Mouse (Mus musculus) liver, embryonic 11.5 days (tissue): ENCODE measurements around the gene Socs3. TPM values are rescaled to one million over a fixed set of nuclear protein-coding genes. Genes with fewer than 3 reads are reported as not detected.

ENCODE experiments used
- ATAC-seq: fragments of 200-750 bp; cut with Nextera tagmentation; replicated peaks from 2 replicates; pipeline ENCODE4 v1.8.0; 2017; ENCODE audit warnings: moderate number of reproducible peaks, mild to moderate bottlenecking, moderate TSS enrichment, moderate library complexity; ENCODE audit not compliant: low FRiP score
- DNase-seq: peaks from one replicate; pipeline ENCODE4 v3.0.0-alpha.2; 2017; ENCODE audit warnings: low spot score
- H3K27ac ChIP-seq: fragments of 300-500 bp; sonication (generic); 2 replicates; pipeline ENCODE4 v1.5.1; 2014; ENCODE audit warnings: mild to moderate bottlenecking, low read depth, low read length, control low read depth
- H3K27me3 ChIP-seq: fragments of 300-500 bp; sonication (generic); replicated peaks from 2 replicates; pipeline ENCODE4 v1.6.1; 2014; ENCODE audit warnings: low read length, mixed read lengths; ENCODE audit not compliant: control insufficient read depth, insufficient read depth
- H3K36me3 ChIP-seq: fragments of 300-500 bp; sonication (generic); 2 replicates; pipeline ENCODE4 v1.6.1; 2014; ENCODE audit warnings: mild to moderate bottlenecking, low read length, moderate library complexity, mixed read lengths; ENCODE audit not compliant: control insufficient read depth, insufficient read depth
- H3K4me1 ChIP-seq: fragments of 300-500 bp; sonication (generic); replicated peaks from 2 replicates; pipeline ENCODE4 v1.6.1; 2014; ENCODE audit warnings: low read length, mixed read lengths; ENCODE audit not compliant: control insufficient read depth, insufficient read depth
- H3K4me2 ChIP-seq: fragments of 300-500 bp; sonication (generic); 2 replicates; pipeline ENCODE4 v1.6.1; 2014; ENCODE audit warnings: mild to moderate bottlenecking, control low read depth, moderate library complexity
- H3K4me3 ChIP-seq: fragments of 300-500 bp; sonication (generic); 2 replicates; pipeline ENCODE4 v1.5.1; 2014; ENCODE audit warnings: low read depth, low read length, control low read depth
- H3K9ac ChIP-seq: fragments of 300-500 bp; sonication (generic); 2 replicates; pipeline ENCODE4 v1.6.1; 2014; ENCODE audit warnings: low read depth, low read length, control low read depth
- H3K9me3 ChIP-seq: fragments of 300-500 bp; sonication (generic); 2 replicates; pipeline ENCODE4 v1.6.1; 2016; ENCODE audit warnings: low read length, inconsistent platforms, mixed read lengths; ENCODE audit not compliant: control insufficient read depth
- WGBS: fragments of 180-500 bp; shearing (Covaris S2); extraction: QIAGEN DNeasy Blood & Tissue Kit; methylation state at CpG from one replicate; pipeline ENCODE4 v1.1.7; 2014; 5-methylcytosine and 5-hydroxymethylcytosine counted together
- polyA plus RNA-seq: library from polyadenylated mRNA; unstranded; fragments of >200 nt; fragmentation: Nextera tagmentation; extraction: Ambion mirVana; gene quantifications from 2 replicates; pipeline ENCODE4 v1.2.1, GENCODE M21; 2014

Socs3 gene
- polyA plus RNA-seq, 1 experiment from 2014 or later: 3.7 TPM

DNA sequence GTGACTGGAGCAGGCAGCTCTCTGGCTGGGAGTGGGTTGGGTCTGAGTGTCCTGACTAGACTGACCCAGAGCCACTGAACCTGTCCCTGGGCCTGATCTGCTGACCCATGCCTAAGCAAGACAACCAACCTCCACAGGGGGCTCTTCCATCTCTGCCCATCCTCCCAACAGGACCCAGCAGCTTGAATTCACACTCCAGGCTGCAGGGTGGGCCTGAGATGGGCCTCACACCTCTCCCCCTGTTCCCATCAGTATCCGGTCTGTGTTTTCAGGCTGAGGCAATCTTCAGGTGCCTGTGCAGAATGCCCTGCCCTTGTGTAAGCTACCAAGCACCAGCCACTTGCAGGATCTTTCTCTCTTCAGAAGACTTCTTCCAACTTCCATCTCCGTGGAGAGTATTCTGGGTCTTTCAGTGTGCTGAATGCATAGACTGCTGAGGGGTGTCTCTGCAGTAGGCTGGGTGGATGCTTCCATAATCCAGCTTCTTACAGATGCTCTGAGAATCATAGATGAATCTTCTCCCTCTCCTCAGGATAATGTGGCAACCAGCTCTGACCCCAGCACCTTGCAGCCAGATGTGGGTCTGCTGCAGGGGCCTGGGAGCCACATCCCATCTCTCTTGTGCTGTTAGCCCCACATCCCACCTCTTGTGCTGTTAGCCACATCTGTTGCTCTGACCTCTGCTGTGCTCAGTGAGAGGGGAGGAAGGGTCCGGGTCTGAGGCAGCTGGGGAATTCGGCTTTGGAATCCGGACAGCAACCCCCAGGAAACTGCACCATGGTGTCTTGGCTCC is 35.1 kb downstream of the Socs3 start:
- no peak for ATAC-seq
- H3K27me3 ChIP-seq: peaks cover 24% of the 10 kb centered on the region
- H3K4me2 ChIP-seq: no peak overlapping the region
- WGBS: 53% methylated on average over 5 of the region's 5 CpGs
- DNase-seq: no peak
- no peak overlapping the region for H3K9ac ChIP-seq
- no peaks in the 10 kb centered on the region for H3K36me3 ChIP-seq
- H3K9me3 ChIP-seq: no peaks in the 10 kb centered on the region
- H3K27ac ChIP-seq: 0 out of 2 replicates have a peak overlapping the region, but pooled peaks have one; percentile 1
- no peak overlapping the region for H3K4me3 ChIP-seq
- H3K4me1 ChIP-seq: peaks cover 27% of the 10 kb centered on the region

DNA sequence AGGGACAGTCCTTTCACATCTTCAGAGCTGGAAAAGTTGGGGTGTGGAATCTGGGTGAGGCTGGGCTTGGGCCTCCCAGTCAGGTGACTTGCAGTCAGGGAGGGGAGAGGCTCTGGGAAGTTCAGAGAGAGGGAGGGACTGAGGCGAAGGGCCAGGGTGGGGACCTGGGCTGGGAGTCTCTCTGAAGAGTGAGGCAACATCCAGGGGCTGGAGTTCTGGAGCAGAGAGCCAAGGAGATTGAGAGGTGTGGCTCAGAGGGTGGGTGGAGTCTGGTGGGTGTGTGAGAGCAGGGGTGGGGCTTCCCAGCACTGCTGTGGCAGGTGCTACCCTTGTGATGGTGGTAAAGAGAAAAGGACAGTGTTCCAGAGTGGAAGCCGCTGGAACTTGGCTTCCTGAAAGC is 35.7 kb downstream of the Socs3 start:
- H3K9me3 ChIP-seq: no peaks in the 10 kb centered on the region
- ATAC-seq: no peak
- H3K9ac ChIP-seq: no peak overlapping the region
- DNase-seq: no peak
- H3K4me3 ChIP-seq: no peak overlapping the region
- H3K4me1 ChIP-seq: peaks cover 27% of the 10 kb centered on the region
- H3K27me3 ChIP-seq: peaks cover 28% of the 10 kb centered on the region
- no peaks in the 10 kb centered on the region for H3K36me3 ChIP-seq
- no peak overlapping the region for H3K27ac ChIP-seq
- WGBS: 38% methylated on average over 2 of the region's 2 CpGs
- no peak overlapping the region for H3K4me2 ChIP-seq

DNA sequence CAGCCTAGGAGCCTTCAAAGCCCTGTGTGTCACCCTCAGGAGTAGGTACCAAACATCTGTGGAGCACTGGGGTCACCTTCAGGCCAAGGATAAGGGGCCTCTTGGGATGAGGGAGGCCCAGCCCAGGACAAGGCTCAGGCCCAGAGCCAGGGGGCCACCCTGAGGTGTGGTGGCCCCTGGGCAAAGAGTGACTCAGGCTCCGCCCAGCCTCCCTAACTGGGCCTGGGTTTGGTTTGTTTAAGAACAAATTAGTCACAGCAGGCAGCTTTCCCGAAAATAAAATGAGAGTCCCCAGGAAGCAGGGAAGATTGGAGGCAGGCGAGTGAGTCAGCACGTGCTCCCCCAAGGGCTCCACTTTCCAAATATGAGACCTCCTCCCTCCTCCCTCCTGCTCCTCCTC is 37.7 kb downstream of the Socs3 start:
- Histone ChIP-seq H3K4me3 (no peak overlapping the region), H3K4me2 (no peak overlapping the region), H3K9me3 (no peaks in the 10 kb centered on the region), H3K27ac (no peak overlapping the region), H3K36me3 (no peaks in the 10 kb centered on the region), H3K27me3 (peaks cover 32% of the 10 kb centered on the region), H3K9ac (no peak overlapping the region), H3K4me1 (peaks cover 27% of the 10 kb centered on the region)
- DNase-seq: no peak
- no peak for ATAC-seq
- WGBS: 50% methylated on average over 4 of the region's 4 CpGs

DNA sequence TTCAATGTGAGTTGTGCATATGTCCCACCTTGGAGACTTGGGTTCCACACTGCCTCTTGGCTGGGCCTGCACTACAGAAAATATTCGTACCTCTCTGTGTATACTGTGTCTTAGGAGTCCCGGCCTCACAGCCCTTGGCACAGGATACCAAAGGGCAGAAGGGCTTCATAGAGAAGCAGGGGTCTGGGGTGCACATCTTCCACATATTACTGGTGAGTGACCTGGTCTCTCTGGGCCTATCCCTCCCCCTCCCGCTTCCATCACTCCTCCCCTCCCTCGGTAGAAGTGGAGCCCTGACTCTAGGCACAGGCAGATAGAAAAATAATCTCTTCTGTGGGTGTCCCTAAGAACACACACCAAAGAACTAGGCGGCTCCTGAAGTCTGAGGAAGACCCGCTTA is 38.3 kb downstream of the Socs3 start:
- H3K27ac ChIP-seq: no peak overlapping the region
- no peak for ATAC-seq
- H3K36me3 ChIP-seq: no peaks in the 10 kb centered on the region
- no peak overlapping the region for H3K4me3 ChIP-seq
- peaks cover 32% of the 10 kb centered on the region for H3K27me3 ChIP-seq
- WGBS: 63% methylated on average over 6 of the region's 6 CpGs
- H3K9me3 ChIP-seq: no peaks in the 10 kb centered on the region
- H3K4me2 ChIP-seq: no peak overlapping the region
- DNase-seq: no peak
- H3K9ac ChIP-seq: no peak overlapping the region
- H3K4me1 ChIP-seq: peaks cover 26% of the 10 kb centered on the region

DNA sequence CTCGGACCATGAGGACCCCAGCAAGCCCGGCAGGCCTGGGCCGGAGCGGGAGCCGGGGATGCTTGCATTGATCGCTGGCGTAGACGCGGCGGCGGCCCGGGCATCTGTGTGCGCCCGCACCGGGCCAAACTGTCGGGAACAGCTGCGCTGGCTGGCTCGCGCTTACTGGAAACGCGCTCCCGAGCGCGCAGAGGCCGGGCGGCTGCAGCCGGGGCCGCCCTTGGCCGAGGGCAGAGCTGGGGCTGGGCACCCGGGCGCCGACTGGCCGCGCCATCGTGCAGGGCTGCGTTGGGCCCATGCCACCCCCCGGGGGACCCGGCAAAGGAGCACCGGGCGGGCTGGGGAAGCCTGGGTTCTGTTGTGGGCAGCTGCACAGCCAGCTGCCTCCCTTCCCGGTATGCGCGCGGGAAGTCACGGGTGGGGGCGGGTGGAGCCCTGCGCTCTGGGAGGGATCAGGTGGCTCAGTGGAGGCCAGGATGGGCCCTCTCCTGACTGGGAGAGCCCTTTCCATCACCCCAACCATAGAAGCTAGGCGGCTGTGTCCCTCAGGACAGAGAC is 39.0 kb downstream of the Socs3 start:
- peaks cover 19% of the 10 kb centered on the region for H3K4me1 ChIP-seq
- H3K36me3 ChIP-seq: no peaks in the 10 kb centered on the region
- no peak overlapping the region for H3K27ac ChIP-seq
- peak overlapping the region; percentile 73 for H3K4me2 ChIP-seq
- DNase-seq (peak; percentile 76), ATAC-seq (no peak)
- peaks cover 32% of the 10 kb centered on the region for H3K27me3 ChIP-seq
- H3K4me3 ChIP-seq: peak overlapping the region; percentile 43
- no peaks in the 10 kb centered on the region for H3K9me3 ChIP-seq
- H3K9ac ChIP-seq: 0 out of 2 replicates have a peak overlapping the region, but pooled peaks have one; percentile 34
- WGBS: 6% methylated on average over 48 of the region's 48 CpGs

DNA sequence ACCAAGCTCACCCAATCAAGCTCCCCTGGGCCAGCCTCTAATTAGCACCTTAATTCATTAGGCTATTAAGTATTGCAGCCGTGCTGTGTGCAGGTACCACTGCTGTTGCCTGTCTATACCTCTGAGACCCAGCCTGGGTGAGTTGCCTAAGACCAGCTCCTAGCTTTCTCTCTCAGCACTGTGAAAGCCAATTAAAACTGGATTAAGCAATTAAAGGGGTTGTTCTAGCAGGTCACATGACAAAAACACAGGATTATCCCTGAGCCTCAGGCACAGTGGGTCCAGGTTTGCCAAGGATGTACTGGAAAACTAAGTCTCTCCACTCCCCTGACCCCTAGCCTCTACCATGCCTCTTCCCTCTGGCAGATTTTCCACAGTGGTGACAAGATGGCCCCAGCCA is 44.3 kb downstream of the Socs3 start:
- H3K9me3 ChIP-seq: no peaks in the 10 kb centered on the region
- WGBS: 74% methylated on average over 1 of the region's 1 CpGs
- no peaks in the 10 kb centered on the region for H3K36me3 ChIP-seq
- ATAC-seq: no peak
- H3K27me3 ChIP-seq: peaks cover 15% of the 10 kb centered on the region
- peaks cover 1% of the 10 kb centered on the region; the same call in 1 of the 2 replicates for H3K4me1 ChIP-seq
- DNase-seq: no peak
- no peak overlapping the region for H3K4me2 ChIP-seq
- H3K9ac ChIP-seq: no peak overlapping the region
- H3K4me3 ChIP-seq: no peak overlapping the region
- H3K27ac ChIP-seq: no peak overlapping the region

DNA sequence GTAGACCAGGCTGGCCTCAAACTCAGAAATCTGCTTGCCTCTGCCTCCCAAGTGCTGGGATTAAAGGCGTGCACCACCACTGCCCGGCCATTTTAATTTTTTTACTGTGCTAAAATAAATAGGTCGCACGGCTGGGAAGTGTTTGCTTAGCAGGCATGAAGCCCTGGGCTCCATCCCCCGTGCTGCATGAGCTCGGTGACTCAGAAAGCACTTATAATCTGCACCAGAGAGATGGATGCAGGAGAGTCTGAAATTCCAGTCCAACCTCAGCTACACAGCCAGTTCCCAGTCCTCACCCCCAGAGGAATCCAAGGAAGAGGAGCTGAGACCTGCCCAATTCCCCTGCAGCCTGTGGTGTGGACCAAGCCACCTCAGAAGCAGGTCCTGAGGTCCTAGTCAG is 45.4 kb downstream of the Socs3 start:
- no peak overlapping the region for H3K4me3 ChIP-seq
- no peaks in the 10 kb centered on the region for H3K4me1 ChIP-seq
- no peak overlapping the region for H3K27ac ChIP-seq
- no peaks in the 10 kb centered on the region for H3K36me3 ChIP-seq
- no peaks in the 10 kb centered on the region for H3K9me3 ChIP-seq
- WGBS: 65% methylated on average over 6 of the region's 6 CpGs
- H3K27me3 ChIP-seq: peaks cover 6% of the 10 kb centered on the region
- no peak for ATAC-seq
- no peak overlapping the region for H3K4me2 ChIP-seq
- no peak for DNase-seq
- no peak overlapping the region for H3K9ac ChIP-seq

DNA sequence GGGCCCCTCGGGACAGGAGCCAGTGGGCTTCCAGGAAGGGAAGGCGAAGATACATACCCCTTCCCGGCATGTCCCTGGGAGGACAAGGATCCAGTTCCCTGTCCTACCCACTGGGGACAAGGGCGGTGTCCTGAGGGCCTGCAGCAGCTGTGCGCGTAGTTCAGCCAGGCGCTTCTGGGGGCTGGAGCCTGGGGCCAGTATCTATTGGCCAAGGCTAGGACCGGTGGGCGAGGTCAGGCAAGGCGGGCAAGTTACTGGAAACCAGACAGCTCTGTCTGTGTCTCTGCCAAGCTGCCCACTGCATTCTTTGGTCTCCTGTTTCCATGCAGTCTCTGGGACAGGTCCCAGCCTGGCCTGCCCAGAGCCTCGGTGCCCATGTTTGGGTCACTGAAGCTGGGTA is 46.6 kb downstream of the Socs3 start:
- 87% methylated on average over 11 of the region's 11 CpGs for WGBS

DNA sequence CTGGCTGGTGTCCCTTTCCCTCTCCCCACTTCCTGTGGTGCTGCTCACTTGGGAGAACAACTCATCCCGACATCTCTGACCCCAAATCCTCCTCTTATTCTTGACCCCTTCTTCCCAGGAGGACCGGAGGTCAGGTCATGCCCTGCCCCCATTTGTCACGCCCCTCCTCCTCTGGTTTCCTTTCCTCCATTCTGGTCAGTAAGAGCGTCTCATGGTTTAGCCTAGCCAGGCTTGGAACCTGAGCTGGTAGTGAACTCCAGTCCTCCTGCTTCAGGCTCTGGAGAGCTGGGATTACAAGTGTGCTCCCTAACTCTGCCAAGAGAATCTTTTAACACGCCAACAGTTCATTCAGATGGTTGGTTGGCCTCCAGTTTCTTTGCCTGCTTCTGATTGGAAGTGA is 50.6 kb downstream of the Socs3 start:
- WGBS: 26% methylated on average over 5 of the region's 5 CpGs
- H3K4me1 ChIP-seq: peaks cover 8% of the 10 kb centered on the region
- H3K9ac ChIP-seq: 0 out of 2 replicates have a peak overlapping the region, but pooled peaks have one; percentile 20
- DNase-seq: no peak
- peaks cover 7% of the 10 kb centered on the region; the same call in 1 of the 2 replicates for H3K9me3 ChIP-seq
- H3K4me2 ChIP-seq: no peak overlapping the region
- no peak for ATAC-seq
- no peak overlapping the region for H3K27ac ChIP-seq
- no peak overlapping the region for H3K4me3 ChIP-seq
- H3K27me3 ChIP-seq: no peaks in the 10 kb centered on the region
- no peaks in the 10 kb centered on the region for H3K36me3 ChIP-seq

More for the DNA sequence above, 46.6 kb downstream of the Socs3 start:
- Histone ChIP-seq H3K9ac (no peak overlapping the region), H3K27me3 (no peaks in the 10 kb centered on the region), H3K27ac (no peak overlapping the region), H3K4me2 (no peak overlapping the region), H3K4me1 (no peaks in the 10 kb centered on the region), H3K36me3 (no peaks in the 10 kb centered on the region), H3K4me3 (no peak overlapping the region), H3K9me3 (no peaks in the 10 kb centered on the region)
- DNase-seq (no peak), ATAC-seq (no peak)
